Mouse (Mus musculus) midbrain, embryonic 13.5 days (tissue): ENCODE measurements at regions not wholly inside any gene's neighbourhood (a gene's known extent, or its start where the extent isn't known, plus 50 kb on each side); places are given as distances from the start of the nearest gene placed in this dataset.

Experiments
- ATAC-seq: fragments of 200-750 bp; cut with Nextera tagmentation; 2 replicates; pipeline ENCODE4 v1.8.0; 2017; ENCODE audit warnings: mild to moderate bottlenecking, moderate TSS enrichment, moderate library complexity
- H3K27ac ChIP-seq: fragments of 300-500 bp; sonication (generic); 2 replicates; pipeline ENCODE4 v1.5.1; 2015; ENCODE audit warnings: inconsistent platforms, mild to moderate bottlenecking, moderate library complexity
- H3K27me3 ChIP-seq: fragments of 300-500 bp; sonication (generic); 2 replicates; pipeline ENCODE4 v1.6.1; 2015; ENCODE audit warnings: mild to moderate bottlenecking, inconsistent platforms
- H3K36me3 ChIP-seq: fragments of 300-500 bp; sonication (generic); 2 replicates; pipeline ENCODE4 v1.6.1; 2015; ENCODE audit warnings: mild to moderate bottlenecking, inconsistent platforms
- H3K4me1 ChIP-seq: fragments of 300-500 bp; sonication (generic); replicated peaks from 2 replicates; pipeline ENCODE4 v1.6.1; 2015; ENCODE audit warnings: inconsistent platforms
- H3K4me2 ChIP-seq: fragments of 300-500 bp; sonication (generic); replicated peaks from 2 replicates; pipeline ENCODE4 v1.6.1; 2015; ENCODE audit warnings: moderate library complexity, mild to moderate bottlenecking, inconsistent platforms
- H3K4me3 ChIP-seq: fragments of 300-500 bp; sonication (generic); replicated peaks from 2 replicates; pipeline ENCODE4 v1.5.1; 2015; ENCODE audit warnings: mild to moderate bottlenecking, inconsistent platforms
- H3K9ac ChIP-seq: fragments of 300-500 bp; sonication (generic); replicated peaks from 2 replicates; pipeline ENCODE4 v1.6.1; 2015; ENCODE audit warnings: mild to moderate bottlenecking, inconsistent platforms
- H3K9me3 ChIP-seq: fragments of 300-500 bp; sonication (generic); 2 replicates; pipeline ENCODE4 v1.6.1; 2016; ENCODE audit warnings: mild to moderate bottlenecking, inconsistent platforms
- WGBS: fragments of 180-500 bp; shearing (Covaris S2); methylation state at CpG from one replicate; pipeline ENCODE4 v1.1.7; 2015; 5-methylcytosine and 5-hydroxymethylcytosine counted together

DNA sequence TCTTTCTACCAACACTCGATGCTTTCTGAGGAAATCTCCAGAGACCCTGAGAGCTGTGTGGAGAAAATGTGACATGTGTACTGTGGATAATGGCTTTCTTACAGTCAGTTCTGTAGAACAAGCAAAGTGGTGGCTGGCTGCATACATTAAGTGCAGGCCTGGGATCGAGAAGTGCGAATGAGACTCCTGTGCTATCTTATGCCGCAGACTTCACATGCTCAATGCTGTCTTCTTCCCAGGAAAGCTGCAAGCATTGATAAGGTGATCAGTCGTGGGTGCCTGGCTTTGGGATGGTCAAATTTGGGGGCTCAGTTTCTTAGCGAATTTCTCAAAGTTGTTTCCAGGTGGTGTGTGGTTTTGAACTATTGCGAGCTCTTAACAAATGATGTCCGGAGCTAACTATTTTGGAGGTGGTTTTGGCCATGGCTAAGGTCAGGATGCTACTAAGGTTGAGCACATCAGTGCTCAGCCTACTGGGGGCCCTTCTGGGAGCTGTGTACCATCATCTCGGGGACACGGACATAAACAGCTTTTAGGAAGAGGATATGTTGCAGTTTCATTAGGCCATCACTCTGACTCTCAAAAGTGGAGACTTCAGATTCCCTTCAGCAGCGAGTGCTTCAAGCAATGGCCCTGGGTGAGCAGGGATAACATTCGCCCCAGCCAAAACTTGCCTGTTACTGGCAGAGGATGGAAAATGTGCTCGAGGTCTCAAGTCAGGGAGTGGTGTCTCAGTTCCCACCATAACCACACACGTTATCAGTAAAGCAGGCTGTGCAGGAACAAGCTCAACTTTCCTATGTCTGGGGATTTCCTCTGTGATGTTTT is 646.7 kb downstream of the Zfp706 start:
- Histone ChIP-seq H3K4me1 (peaks cover 9% of the 10 kb centered on the region), H3K4me2 (no peak overlapping the region), H3K36me3 (no peaks in the 10 kb centered on the region), H3K27ac (no peak overlapping the region), H3K9ac (no peak overlapping the region), H3K4me3 (no peak overlapping the region), H3K27me3 (no peaks in the 10 kb centered on the region), H3K9me3 (no peaks in the 10 kb centered on the region)
- WGBS: 67% methylated on average over 14 of the region's 14 CpGs
- ATAC-seq: no peak

- ATAC-seq: no peak
- Histone ChIP-seq H3K9me3 (no peaks in the 10 kb centered on the region), H3K27me3 (no peaks in the 10 kb centered on the region), H3K27ac (no peak overlapping the region), H3K36me3 (no peaks in the 10 kb centered on the region), H3K4me3 (no peak overlapping the region), H3K4me1 (peaks cover 5% of the 10 kb centered on the region), H3K9ac (no peak overlapping the region), H3K4me2 (no peak overlapping the region)
- WGBS: 94% methylated on average over 9 of the region's 9 CpGs
Observed at GRCm38 (mm10) chr15:36355851-36356250, 651.7 kb downstream of the Zfp706 start.

DNA sequence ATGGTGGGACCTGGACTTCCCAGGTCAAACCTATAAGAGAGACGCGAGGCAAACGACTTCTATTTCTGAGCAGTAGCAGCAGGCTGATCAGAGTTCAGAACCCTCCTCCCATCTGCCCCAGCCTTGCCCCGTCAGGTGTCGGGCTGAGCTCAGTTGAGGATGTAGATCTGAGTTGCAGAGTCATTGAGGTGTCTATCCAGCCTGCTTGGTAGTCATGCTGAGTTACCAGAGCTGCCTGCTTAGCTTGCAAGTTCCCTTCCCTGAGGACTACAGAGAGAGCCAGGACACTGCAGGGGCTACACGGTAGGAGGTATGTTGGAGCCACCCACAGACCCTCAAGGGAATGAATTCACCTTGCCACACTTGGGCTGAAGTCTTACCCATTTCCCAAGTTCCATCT is 653.0 kb downstream of the Zfp706 start:
- 86% methylated on average over 6 of the region's 6 CpGs for WGBS
- H3K4me1 ChIP-seq: no peaks in the 10 kb centered on the region
- H3K27ac ChIP-seq: no peak overlapping the region
- no peaks in the 10 kb centered on the region for H3K36me3 ChIP-seq
- H3K4me2 ChIP-seq: no peak overlapping the region
- ATAC-seq: no peak
- H3K4me3 ChIP-seq: no peak overlapping the region
- H3K9me3 ChIP-seq: no peaks in the 10 kb centered on the region
- H3K9ac ChIP-seq: no peak overlapping the region
- H3K27me3 ChIP-seq: no peaks in the 10 kb centered on the region

- Histone ChIP-seq H3K27ac (no peak overlapping the region), H3K4me3 (no peak overlapping the region), H3K36me3 (no peaks in the 10 kb centered on the region), H3K9ac (no peak overlapping the region), H3K27me3 (no peaks in the 10 kb centered on the region), H3K9me3 (no peaks in the 10 kb centered on the region), H3K4me1 (no peaks in the 10 kb centered on the region), H3K4me2 (no peak overlapping the region)
- WGBS: 88% methylated on average over 3 of the region's 3 CpGs
- no peak for ATAC-seq
Observed at GRCm38 (mm10) chr15:36353793-36354192, 653.8 kb downstream of the Zfp706 start.

DNA sequence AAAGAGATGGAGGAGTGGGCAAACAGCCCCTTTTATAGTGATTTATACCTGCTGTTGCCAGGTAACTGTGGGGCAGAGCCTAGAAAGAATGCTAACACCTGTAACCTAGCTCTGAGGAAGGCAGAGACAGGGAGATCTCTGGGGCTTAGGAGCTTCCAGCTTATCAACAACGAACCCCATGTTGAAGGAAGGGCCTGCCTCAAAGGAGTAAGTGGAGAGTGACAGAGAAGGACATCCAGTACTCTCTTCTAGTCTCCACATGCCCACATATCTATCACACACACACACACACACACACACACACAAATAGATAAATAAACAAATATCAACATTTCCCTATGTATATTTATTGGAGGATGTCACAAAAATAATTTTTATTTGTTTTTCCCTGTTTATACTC is 654.6 kb downstream of the Zfp706 start:
- no peak overlapping the region for H3K9ac ChIP-seq
- no peak overlapping the region for H3K4me2 ChIP-seq
- no peaks in the 10 kb centered on the region for H3K4me1 ChIP-seq
- 76% methylated on average over 1 of the region's 1 CpGs for WGBS
- no peak overlapping the region for H3K4me3 ChIP-seq
- H3K36me3 ChIP-seq: no peaks in the 10 kb centered on the region
- no peaks in the 10 kb centered on the region for H3K9me3 ChIP-seq
- no peak for ATAC-seq
- no peaks in the 10 kb centered on the region for H3K27me3 ChIP-seq
- no peak overlapping the region for H3K27ac ChIP-seq

DNA sequence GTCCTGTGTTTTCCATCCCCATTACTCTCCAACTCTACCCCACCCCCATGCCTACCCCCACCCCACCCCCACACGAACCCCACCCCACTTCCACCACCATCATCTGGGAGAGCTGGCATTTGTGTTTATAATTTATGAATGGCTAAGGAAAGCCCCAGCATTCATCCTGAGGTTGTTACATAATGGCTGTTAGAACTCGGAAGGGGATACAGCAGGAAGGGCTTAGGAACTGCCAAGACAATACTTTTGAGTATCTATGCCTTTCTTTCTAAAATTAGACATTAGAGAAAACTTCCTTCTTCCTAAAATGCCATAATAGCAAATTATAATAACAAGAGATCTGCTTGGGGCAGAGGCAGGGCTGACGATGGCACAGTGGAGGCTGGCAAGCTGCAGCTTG is 655.9 kb downstream of the Zfp706 start:
- no peak overlapping the region for H3K4me2 ChIP-seq
- H3K4me3 ChIP-seq: no peak overlapping the region
- WGBS: 53% methylated on average over 3 of the region's 3 CpGs
- H3K9me3 ChIP-seq: no peaks in the 10 kb centered on the region
- no peak for ATAC-seq
- H3K9ac ChIP-seq: no peak overlapping the region
- H3K36me3 ChIP-seq: no peaks in the 10 kb centered on the region
- no peaks in the 10 kb centered on the region for H3K27me3 ChIP-seq
- H3K4me1 ChIP-seq: no peaks in the 10 kb centered on the region
- H3K27ac ChIP-seq: no peak overlapping the region

DNA sequence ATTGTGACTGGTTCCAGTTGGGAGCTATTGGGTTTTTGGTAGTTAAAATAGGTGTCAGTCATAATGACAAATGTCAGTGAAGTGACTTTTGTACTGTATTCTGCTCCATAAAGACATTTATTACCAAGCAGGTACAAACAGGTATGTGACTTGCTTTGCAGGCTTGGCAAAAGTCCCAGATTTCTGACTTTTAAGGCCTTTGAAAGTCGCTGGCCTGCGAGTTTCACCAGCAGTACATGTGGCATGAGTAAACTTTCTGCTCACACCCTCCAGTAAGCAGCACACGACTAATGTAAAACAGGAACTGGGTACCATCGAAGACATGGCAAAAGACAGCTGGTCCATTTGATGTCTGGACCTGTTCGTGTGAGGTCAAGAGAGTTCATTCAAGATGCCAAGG is 659.2 kb downstream of the Zfp706 start:
- no peak overlapping the region for H3K4me3 ChIP-seq
- no peak for ATAC-seq
- H3K9me3 ChIP-seq: no peaks in the 10 kb centered on the region

DNA sequence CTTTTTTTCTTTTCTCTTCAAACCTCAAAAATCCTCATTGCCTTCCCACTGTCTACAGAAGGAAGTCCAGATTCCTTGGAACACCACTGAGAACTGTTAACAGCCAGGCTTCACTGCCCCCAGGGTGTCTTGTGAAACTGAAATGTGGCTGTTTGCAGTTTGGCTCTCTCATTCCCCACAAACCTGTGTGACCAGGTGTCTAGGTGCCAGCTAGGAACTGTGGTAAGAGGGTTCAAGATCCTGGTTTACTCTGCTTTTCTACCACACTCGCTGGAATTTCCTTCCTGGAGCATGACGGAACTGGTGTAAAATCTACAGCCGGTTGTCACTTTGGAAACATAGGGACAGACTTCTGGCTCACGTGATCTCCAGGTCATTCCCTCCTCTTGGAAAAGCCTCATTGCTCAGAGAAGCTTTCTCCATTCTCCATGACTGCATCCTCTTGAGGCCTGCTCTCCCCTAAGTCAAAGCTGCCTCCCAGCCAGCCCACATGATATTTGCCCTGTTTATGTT is 660.2 kb downstream of the Zfp706 start:
- H3K27ac ChIP-seq: no peak overlapping the region
- H3K9ac ChIP-seq: no peak overlapping the region
- no peaks in the 10 kb centered on the region for H3K36me3 ChIP-seq
- H3K9me3 ChIP-seq: no peaks in the 10 kb centered on the region
- no peaks in the 10 kb centered on the region for H3K4me1 ChIP-seq
- WGBS: 85% methylated on average over 4 of the region's 4 CpGs
- H3K4me3 ChIP-seq: no peak overlapping the region
- no peaks in the 10 kb centered on the region for H3K27me3 ChIP-seq
- H3K4me2 ChIP-seq: no peak overlapping the region
- ATAC-seq: no peak

More for the DNA sequence above, 659.2 kb downstream of the Zfp706 start:
- no peak overlapping the region for H3K9ac ChIP-seq
- WGBS: 95% methylated on average over 5 of the region's 5 CpGs
- no peak overlapping the region for H3K4me2 ChIP-seq
- no peaks in the 10 kb centered on the region for H3K36me3 ChIP-seq
- no peaks in the 10 kb centered on the region for H3K4me1 ChIP-seq
- H3K27ac ChIP-seq: no peak overlapping the region
- H3K27me3 ChIP-seq: no peaks in the 10 kb centered on the region

- Histone ChIP-seq H3K9ac (no peak overlapping the region), H3K9me3 (no peaks in the 10 kb centered on the region), H3K4me2 (no peak overlapping the region), H3K4me3 (no peak overlapping the region), H3K27ac (no peak overlapping the region), H3K27me3 (no peaks in the 10 kb centered on the region), H3K4me1 (no peaks in the 10 kb centered on the region), H3K36me3 (no peaks in the 10 kb centered on the region)
- 84% methylated on average over 5 of the region's 5 CpGs for WGBS
- ATAC-seq: no peak
Observed at GRCm38 (mm10) chr15:36346126-36346525, 661.4 kb downstream of the Zfp706 start.

GRCm38 (mm10) chr15:36345413-36345812 is 662.2 kb downstream of the Zfp706 start:
- Histone ChIP-seq H3K9ac (no peak overlapping the region), H3K36me3 (no peaks in the 10 kb centered on the region), H3K27me3 (no peaks in the 10 kb centered on the region), H3K27ac (no peak overlapping the region), H3K4me2 (no peak overlapping the region), H3K4me1 (no peaks in the 10 kb centered on the region), H3K4me3 (no peak overlapping the region), H3K9me3 (no peaks in the 10 kb centered on the region)
- no peak for ATAC-seq
- WGBS: 76% methylated on average over 4 of the region's 4 CpGs

GRCm38 (mm10) chr15:36339971-36340550 is 667.5 kb downstream of the Zfp706 start:
- H3K4me1 ChIP-seq: no peaks in the 10 kb centered on the region
- no peaks in the 10 kb centered on the region for H3K36me3 ChIP-seq
- H3K9ac ChIP-seq: no peak overlapping the region
- H3K4me2 ChIP-seq: no peak overlapping the region
- H3K9me3 ChIP-seq: no peaks in the 10 kb centered on the region
- ATAC-seq: no peak
- WGBS: 86% methylated on average over 5 of the region's 5 CpGs
- H3K27me3 ChIP-seq: no peaks in the 10 kb centered on the region
- no peak overlapping the region for H3K4me3 ChIP-seq
- no peak overlapping the region for H3K27ac ChIP-seq

DNA sequence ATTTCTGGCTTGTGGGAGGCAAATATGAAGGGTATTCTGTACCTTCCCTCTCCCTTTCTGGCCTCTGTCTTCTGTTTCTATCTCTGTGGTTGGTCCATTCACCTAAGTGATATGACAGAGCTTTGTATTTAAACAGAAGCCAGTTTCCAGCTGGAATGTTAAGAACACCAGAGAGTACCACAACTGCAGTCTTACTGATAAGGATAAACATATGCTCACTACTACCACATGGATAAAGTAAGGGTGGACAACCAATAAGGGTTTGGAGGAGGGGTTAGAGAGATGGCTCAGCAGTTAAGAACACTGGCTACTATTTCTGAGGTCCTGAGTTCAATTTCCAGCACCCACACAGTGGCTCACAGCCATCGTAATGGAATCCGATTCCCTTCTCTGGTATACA is 668.8 kb downstream of the Zfp706 start:
- H3K4me3 ChIP-seq: no peak overlapping the region
- 96% methylated on average over 2 of the region's 2 CpGs for WGBS
- no peaks in the 10 kb centered on the region for H3K4me1 ChIP-seq
- H3K36me3 ChIP-seq: no peaks in the 10 kb centered on the region
- no peak overlapping the region for H3K4me2 ChIP-seq
- H3K27me3 ChIP-seq: no peaks in the 10 kb centered on the region
- H3K9ac ChIP-seq: no peak overlapping the region
- no peak overlapping the region for H3K27ac ChIP-seq
- H3K9me3 ChIP-seq: no peaks in the 10 kb centered on the region
- no peak for ATAC-seq
